Mouse (Mus musculus) kidney, adult 2 months (tissue): Measurements from ENCODE around the gene Chic2. TPM values are rescaled to one million over a fixed set of nuclear protein-coding genes. Genes with fewer than 3 reads are reported as not detected.

Source experiments
- DNase-seq: peaks from one replicate; pipeline ENCODE4 v3.0.0; 2021
- H3K27ac ChIP-seq: fragments of 200-500 bp; 2 replicates; pipeline ENCODE4 v1.5.1; 2012; ENCODE audit warnings: low read depth, low read length, control low read depth, inconsistent platforms; ENCODE audit not compliant: insufficient read depth
- H3K27me3 ChIP-seq: fragments of 200-500 bp; replicated peaks from 2 replicates; pipeline ENCODE4 v1.6.1; 2012; ENCODE audit warnings: mild to moderate bottlenecking, moderate library complexity, low read length, inconsistent platforms; ENCODE audit not compliant: control insufficient read depth, insufficient read depth
- H3K36me3 ChIP-seq: fragments of 200-500 bp; 2 replicates; pipeline ENCODE4 v1.6.1; 2012; ENCODE audit warnings: mild to moderate bottlenecking, moderate library complexity, low read length, inconsistent platforms; ENCODE audit not compliant: control insufficient read depth, insufficient read depth
- H3K4me1 ChIP-seq: fragments of 200-500 bp; 2 replicates; pipeline ENCODE4 v1.6.1; 2011; ENCODE audit warnings: low read length; ENCODE audit not compliant: control insufficient read depth, insufficient read depth
- H3K4me3 ChIP-seq: fragments of 200-500 bp; 2 replicates; pipeline ENCODE4 v1.5.1; 2011; ENCODE audit warnings: mild to moderate bottlenecking, low read depth, low read length, control low read depth; ENCODE audit not compliant: insufficient read depth
- CTCF ChIP-seq: fragments of 200-500 bp; conservative IDR thresholded peaks from 2 replicates; pipeline ENCODE4 v1.5.1; 2011; ENCODE audit warnings: low read depth, mild to moderate bottlenecking, control low read depth, low read length, moderate library complexity, mixed read lengths; ENCODE audit not compliant: insufficient read depth, insufficient read length
- POLR2A ChIP-seq: fragments of 200-500 bp; IDR thresholded peaks from one replicate; pipeline ENCODE4 v1.6.1; 2011; ENCODE audit warnings: low read depth, low read length, control low read depth
- WGBS: fragments of 180-500 bp; shearing (Covaris S2); methylation state at CpG from one replicate; pipeline ENCODE4 v1.1.7; 2018; 5-methylcytosine and 5-hydroxymethylcytosine counted together
- polyA plus RNA-seq: library from polyadenylated mRNA; depleted of rRNA; stranded (reverse); fragments of >200 nt; gene quantifications from 2 replicates; pipeline ENCODE4 v1.2.3, GENCODE M21; 2012

The Chic2 gene
- polyA plus RNA-seq, 1 experiment = 6.1 TPM

- TF ChIP-seq POLR2A (no peak), CTCF (no peak)
- Histone ChIP-seq H3K36me3 (no peaks in the 10 kb centered on the region; the same call in 1 of the 2 replicates), H3K27me3 (no peaks in the 10 kb centered on the region), H3K27ac (no peak overlapping the region), H3K4me1 (no peaks in the 10 kb centered on the region), H3K4me3 (no peak overlapping the region)
- no peak for DNase-seq
- WGBS = 67% methylated on average over 12 of the region's 12 CpGs
Measured at GRCm38 (mm10) chr5:74998716-74999512, 45.7 kb downstream of the Chic2 start.

GRCm38 (mm10) chr5:74994947-74995346 lies 49.6 kb downstream of the Chic2 start:
- TF ChIP-seq CTCF (no peak), POLR2A (no peak)
- Histone ChIP-seq H3K4me1 (no peaks in the 10 kb centered on the region), H3K27me3 (no peaks in the 10 kb centered on the region), H3K36me3 (no peaks in the 10 kb centered on the region; the same call in 1 of the 2 replicates), H3K4me3 (no peak overlapping the region), H3K27ac (no peak overlapping the region)
- peak; percentile 48 for DNase-seq
- 35% methylated on average over 8 of the region's 8 CpGs for WGBS

GRCm38 (mm10) chr5:74984101-74984500 lies 60.5 kb downstream of the Chic2 start:
- no peak overlapping the region for H3K4me3 ChIP-seq
- 48% methylated on average over 5 of the region's 5 CpGs for WGBS

GRCm38 (mm10) chr5:74980574-74980973 lies 64.0 kb downstream of the Chic2 start:
- 90% methylated on average over 4 of the region's 4 CpGs for WGBS
- Histone ChIP-seq H3K36me3 (no peaks in the 10 kb centered on the region), H3K4me3 (no peak overlapping the region), H3K27me3 (no peaks in the 10 kb centered on the region), H3K4me1 (no peaks in the 10 kb centered on the region), H3K27ac (no peak overlapping the region)
- no peak for DNase-seq
- no peak for TF ChIP-seq POLR2A
- TF ChIP-seq CTCF = no peak

More at GRCm38 (mm10) chr5:74984101-74984500, 60.5 kb downstream of the Chic2 start:
- no peak overlapping the region for H3K27ac ChIP-seq
- H3K27me3 ChIP-seq = no peaks in the 10 kb centered on the region; the same call in 1 of the 2 replicates
- no peak for TF ChIP-seq CTCF
- TF ChIP-seq POLR2A = no peak
- no peaks in the 10 kb centered on the region for H3K4me1 ChIP-seq
- no peaks in the 10 kb centered on the region for H3K36me3 ChIP-seq
- DNase-seq = no peak

GRCm38 (mm10) chr5:74980154-74980553 lies 64.4 kb downstream of the Chic2 start:
- Histone ChIP-seq H3K4me1 (no peaks in the 10 kb centered on the region), H3K36me3 (no peaks in the 10 kb centered on the region), H3K4me3 (no peak overlapping the region), H3K27ac (no peak overlapping the region), H3K27me3 (no peaks in the 10 kb centered on the region)
- TF ChIP-seq POLR2A = no peak
- no peak for TF ChIP-seq CTCF
- 33% methylated on average over 7 of the region's 7 CpGs for WGBS
- no peak for DNase-seq

- H3K4me3 ChIP-seq = no peak overlapping the region
- H3K27ac ChIP-seq = no peak overlapping the region
- peak; percentile 35 for DNase-seq
- no peaks in the 10 kb centered on the region for H3K27me3 ChIP-seq
- WGBS = 40% methylated on average over 7 of the region's 7 CpGs
- TF ChIP-seq CTCF (no peak), POLR2A (no peak)
- H3K36me3 ChIP-seq = no peaks in the 10 kb centered on the region
- no peaks in the 10 kb centered on the region for H3K4me1 ChIP-seq
Measured at GRCm38 (mm10) chr5:74979586-74979985, 65.0 kb downstream of the Chic2 start.

GRCm38 (mm10) chr5:74975507-74975906 lies 69.1 kb downstream of the Chic2 start:
- Histone ChIP-seq H3K27ac (no peak overlapping the region), H3K36me3 (no peaks in the 10 kb centered on the region), H3K4me3 (no peak overlapping the region), H3K4me1 (no peaks in the 10 kb centered on the region), H3K27me3 (no peaks in the 10 kb centered on the region)
- TF ChIP-seq CTCF = no peak
- no peak for TF ChIP-seq POLR2A
- no peak for DNase-seq
- 84% methylated on average over 7 of the region's 7 CpGs for WGBS
